Mouse (Mus musculus) embryonic facial prominence, embryonic 10.5 days (tissue): Measurements from ENCODE around the gene Eid2. TPM values are rescaled to one million over a fixed set of nuclear protein-coding genes. Genes with fewer than 3 reads are reported as not detected.
"Not testable (repeated sequence)": the region's sequence is repeated elsewhere in the genome, so short reads cannot be mapped to it uniquely, and the experiment has no call there.

Experiments used
- DNase-seq: peaks from one replicate; pipeline ENCODE4 v3.0.0-alpha.2; 2017; ENCODE audit warnings: low spot score
- H3K27ac ChIP-seq: fragments of 300-500 bp; sonication (generic); replicated peaks from 2 replicates; pipeline ENCODE4 v1.5.1; 2016; ENCODE audit warnings: mild to moderate bottlenecking
- H3K27me3 ChIP-seq: fragments of 300-500 bp; sonication (generic); replicated peaks from 2 replicates; pipeline ENCODE4 v1.6.1; 2016; ENCODE audit warnings: low read depth, mild to moderate bottlenecking; ENCODE audit not compliant: poor library complexity, severe bottlenecking
- H3K36me3 ChIP-seq: fragments of 300-500 bp; sonication (generic); replicated peaks from 2 replicates; pipeline ENCODE4 v1.6.1; 2016; ENCODE audit warnings: mild to moderate bottlenecking, moderate library complexity
- H3K4me1 ChIP-seq: fragments of 300-500 bp; sonication (generic); 2 replicates; pipeline ENCODE4 v1.6.1; 2016
- H3K4me3 ChIP-seq: fragments of 300-500 bp; sonication (generic); 2 replicates; pipeline ENCODE4 v1.5.1; 2016; ENCODE audit warnings: mild to moderate bottlenecking, moderate library complexity
- H3K9me3 ChIP-seq: fragments of 300-500 bp; sonication (generic); 2 replicates; pipeline ENCODE4 v1.6.1; 2016; ENCODE audit warnings: mild to moderate bottlenecking
- WGBS: fragments of 180-500 bp; shearing (Covaris S2); methylation state at CpG from one replicate; pipeline ENCODE4 v1.1.7; 2016; 5-methylcytosine and 5-hydroxymethylcytosine counted together
- polyA plus RNA-seq: library from polyadenylated mRNA; unstranded; fragments of >200 nt; fragmentation: Nextera tagmentation; extraction: Ambion mirVana; gene quantifications from 2 replicates; pipeline ENCODE4 v1.2.1, GENCODE M21; 2016

Eid2 gene
- polyA plus RNA-seq = 2.0 and 2.7 TPM in 2 replicates

DNA sequence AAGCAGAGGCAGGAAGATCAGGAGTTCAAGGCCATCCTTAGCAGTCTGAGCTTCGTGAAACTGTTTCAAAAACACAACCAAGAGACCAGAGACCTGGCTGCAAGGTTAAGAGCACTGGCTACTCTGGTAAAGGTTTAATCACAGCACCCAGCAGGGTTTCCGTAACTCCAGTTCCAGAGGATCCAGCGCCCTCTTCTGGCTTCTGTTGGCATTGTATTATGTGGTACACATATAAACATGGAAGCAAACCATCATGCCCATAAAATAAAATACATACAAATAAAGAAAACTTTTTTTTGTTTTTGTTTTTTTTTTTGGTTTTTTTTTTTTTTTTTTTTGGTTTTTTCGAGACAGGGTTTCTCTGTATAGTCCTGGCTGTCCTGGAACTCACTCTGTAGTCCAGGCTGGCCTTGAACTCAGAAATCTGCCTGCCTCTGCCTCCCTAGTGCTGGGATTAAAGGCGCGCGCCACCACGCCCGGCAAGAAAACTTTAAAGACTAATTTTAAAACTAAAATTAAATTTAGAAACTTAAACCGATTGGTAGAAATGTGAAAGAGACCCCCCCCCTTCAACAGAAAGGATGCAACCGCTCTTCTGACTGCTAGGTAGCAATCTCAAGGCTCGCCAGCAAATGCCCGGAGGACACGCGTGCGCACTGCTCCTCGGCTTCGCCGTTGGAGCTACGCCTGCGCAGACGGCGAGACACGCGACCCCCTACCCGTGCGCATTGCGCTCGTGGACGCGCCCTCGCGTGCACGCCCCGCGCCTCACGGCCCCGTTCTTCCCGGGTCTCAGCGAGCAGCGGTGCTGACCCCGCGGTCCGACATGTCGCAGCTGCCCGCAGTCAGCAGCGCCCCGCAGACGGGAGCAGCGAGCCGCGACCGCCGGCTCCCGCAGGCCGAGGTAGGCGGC lies at the start of gene Eid2:
Gene Eid2 (plus strand): TSS at position 753 of the 913 bp plus-strand sequence.
- Histone ChIP-seq H3K27ac (peak within 1 kb of the TSS; percentile 95), H3K36me3 (peaks cover 31% of the 10 kb centered on the region), H3K4me1 (peaks cover 8% of the 10 kb centered on the region), H3K27me3 (no peaks in the 10 kb centered on the region), H3K4me3 (peak within 1 kb of the TSS; percentile 86), H3K9me3 (peaks cover 6% of the 10 kb centered on the region; the same call in 1 of the 2 replicates)
- WGBS = 7% methylated on average over 57 of the region's 57 CpGs
- DNase-seq = peak; percentile 92

- H3K27me3 ChIP-seq, H3K4me3 ChIP-seq, DNase-seq, H3K4me1 ChIP-seq, H3K36me3 ChIP-seq, H3K27ac ChIP-seq: not testable (repeated sequence)
- H3K9me3 ChIP-seq = peaks cover 12% of the 10 kb centered on the region
- WGBS = 91% methylated on average over 20 of the region's 20 CpGs
Measured at GRCm38 (mm10) chr7:28218951-28219740, 48.5 kb upstream of the Eid2 start.

DNA sequence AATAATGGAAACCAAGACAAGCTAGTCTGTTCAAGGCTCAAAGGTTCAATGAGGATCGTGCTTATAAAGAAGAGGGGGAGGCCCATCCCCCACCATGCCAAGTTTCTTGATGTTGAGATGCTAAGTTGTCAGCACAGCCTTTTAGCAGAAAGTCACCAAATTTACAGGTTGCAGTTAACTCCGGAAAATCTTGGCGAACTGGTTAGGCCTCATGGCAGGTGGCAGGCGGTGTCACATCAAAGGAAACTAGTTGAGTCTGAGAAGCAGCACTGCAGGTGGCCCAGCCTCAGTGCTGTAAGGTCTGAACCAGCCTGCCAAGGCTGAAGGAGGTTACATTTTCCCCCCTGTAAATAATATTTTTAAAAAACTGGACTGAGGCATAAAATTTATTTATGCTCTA lies 40.8 kb upstream of the Eid2 start:
- DNase-seq, H3K27ac ChIP-seq, H3K4me3 ChIP-seq, H3K36me3 ChIP-seq, H3K4me1 ChIP-seq, H3K27me3 ChIP-seq: not testable (repeated sequence)
- 87% methylated on average over 4 of the region's 4 CpGs for WGBS
- peaks cover 15% of the 10 kb centered on the region for H3K9me3 ChIP-seq

DNA sequence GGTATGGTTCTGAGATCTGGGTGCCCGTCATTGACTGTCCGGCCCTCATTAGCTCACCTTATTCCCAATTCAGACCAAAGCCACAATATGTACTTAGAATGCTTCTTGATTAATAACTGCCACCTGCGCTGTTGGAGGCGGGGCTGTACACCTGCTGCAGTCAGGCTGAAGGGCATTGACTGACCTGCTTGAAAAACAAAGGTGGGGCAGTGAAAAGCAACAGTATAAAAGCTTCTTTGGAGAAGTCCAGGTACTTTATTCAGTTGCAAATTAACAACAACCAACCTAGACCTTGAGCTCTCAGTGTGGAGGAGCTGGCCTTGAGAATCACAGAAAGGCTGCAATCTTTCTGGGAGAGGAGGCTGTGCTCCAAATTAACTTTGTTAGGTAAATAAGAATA lies 40.3 kb upstream of the Eid2 start:
- DNase-seq, H3K36me3 ChIP-seq, H3K27ac ChIP-seq, H3K27me3 ChIP-seq, H3K4me1 ChIP-seq, H3K4me3 ChIP-seq: not testable (repeated sequence)
- WGBS = 89% methylated on average over 4 of the region's 4 CpGs
- peaks cover 15% of the 10 kb centered on the region for H3K9me3 ChIP-seq

GRCm38 (mm10) chr7:28243943-28244342 lies 23.7 kb upstream of the Eid2 start:
- not testable (repeated sequence) for H3K27ac ChIP-seq, H3K27me3 ChIP-seq, H3K4me1 ChIP-seq, H3K9me3 ChIP-seq, H3K4me3 ChIP-seq, DNase-seq, H3K36me3 ChIP-seq
- 79% methylated on average over 2 of the region's 2 CpGs for WGBS

DNA sequence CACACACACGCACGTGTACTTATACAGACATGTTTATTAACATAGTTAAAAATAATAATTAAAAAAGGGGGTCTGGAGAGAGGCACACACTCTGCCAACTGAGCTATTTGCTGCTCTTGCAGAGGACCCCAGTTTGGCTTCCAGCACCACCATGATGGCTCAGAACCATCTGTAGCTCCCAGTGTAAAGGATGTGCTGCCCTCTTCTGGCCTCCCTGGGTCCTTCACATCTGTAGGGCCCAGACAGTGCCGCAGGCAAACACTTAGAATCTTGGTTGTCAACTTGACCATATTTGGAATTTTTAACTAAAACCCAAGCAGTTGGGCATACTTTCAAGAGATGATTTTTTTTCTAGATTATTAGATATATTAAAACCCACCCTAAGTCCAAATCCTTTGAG lies 18.7 kb upstream of the Eid2 start:
- Histone ChIP-seq H3K36me3 (no peaks in the 10 kb centered on the region), H3K9me3 (0 out of 2 replicates have a peak, but pooled peaks cover 8% of the 10 kb centered on the region), H3K27me3 (no peaks in the 10 kb centered on the region), H3K27ac (no peak overlapping the region), H3K4me3 (no peak overlapping the region), H3K4me1 (no peaks in the 10 kb centered on the region)
- DNase-seq = no peak
- 89% methylated on average over 3 of the region's 3 CpGs for WGBS

DNA sequence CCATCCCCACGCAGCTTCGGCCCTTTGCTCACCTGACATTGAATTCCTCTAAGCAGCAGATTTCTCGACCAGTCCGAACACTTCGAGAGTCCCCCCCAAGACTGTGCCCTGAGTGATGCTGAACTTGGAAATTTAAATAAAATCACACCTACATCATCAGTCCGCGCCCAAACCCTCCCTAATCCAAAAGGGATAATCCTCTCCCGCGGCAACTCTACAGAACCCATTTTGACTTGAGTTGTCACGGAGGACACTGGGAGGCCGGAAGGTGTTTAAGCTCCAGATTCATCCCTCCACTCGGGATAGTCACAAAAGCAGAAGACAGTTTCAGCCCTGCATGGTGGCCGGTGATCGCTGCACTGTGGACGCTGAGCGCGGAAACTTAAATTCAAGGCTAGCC lies 15.7 kb upstream of the Eid2 start:
- no peaks in the 10 kb centered on the region for H3K4me1 ChIP-seq
- 92% methylated on average over 17 of the region's 17 CpGs for WGBS
- H3K27me3 ChIP-seq = no peaks in the 10 kb centered on the region
- H3K27ac ChIP-seq = no peak overlapping the region
- H3K4me3 ChIP-seq = no peak overlapping the region
- DNase-seq = no peak
- H3K9me3 ChIP-seq = peaks cover 8% of the 10 kb centered on the region; the same call in 1 of the 2 replicates
- H3K36me3 ChIP-seq = no peaks in the 10 kb centered on the region

- Histone ChIP-seq H3K36me3 (no peaks in the 10 kb centered on the region), H3K4me1 (no peaks in the 10 kb centered on the region), H3K27ac (no peak overlapping the region), H3K4me3 (no peak overlapping the region), H3K9me3 (peaks cover 5% of the 10 kb centered on the region; the same call in 1 of the 2 replicates), H3K27me3 (no peaks in the 10 kb centered on the region)
- DNase-seq = no peak
- 93% methylated on average over 6 of the region's 6 CpGs for WGBS
Measured at GRCm38 (mm10) chr7:28254591-28254990, 13.1 kb upstream of the Eid2 start.

- DNase-seq = no peak
- 82% methylated on average over 6 of the region's 6 CpGs for WGBS
Measured at GRCm38 (mm10) chr7:28255476-28255875, 12.2 kb upstream of the Eid2 start.

DNA sequence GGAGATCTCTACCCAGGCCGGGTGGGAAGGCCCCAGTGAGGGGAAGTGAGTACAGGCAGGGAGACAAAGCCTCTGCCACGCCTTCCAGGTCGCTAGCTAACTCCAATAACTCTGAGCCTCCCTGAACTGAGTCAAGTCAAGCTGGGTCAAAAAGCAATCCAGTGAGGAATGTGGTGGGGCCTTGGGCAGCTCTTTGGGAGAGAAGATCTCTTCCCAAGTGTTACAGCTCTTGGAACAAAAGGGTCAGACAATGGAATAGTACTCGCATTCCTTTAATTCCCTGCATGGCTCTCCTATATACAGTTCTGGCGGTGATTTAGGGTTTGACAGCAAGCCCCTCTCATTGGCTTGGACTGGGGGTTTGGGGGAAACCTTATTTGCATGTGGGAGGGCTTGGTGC lies 4.8 kb upstream of the Eid2 start:
- Histone ChIP-seq H3K27ac (no peak overlapping the region), H3K27me3 (no peaks in the 10 kb centered on the region), H3K36me3 (no peaks in the 10 kb centered on the region), H3K9me3 (no peaks in the 10 kb centered on the region), H3K4me3 (no peak overlapping the region), H3K4me1 (no peaks in the 10 kb centered on the region)
- 50% methylated on average over 5 of the region's 5 CpGs for WGBS
- DNase-seq = no peak

More at GRCm38 (mm10) chr7:28255476-28255875, 12.2 kb upstream of the Eid2 start:
- H3K9me3 ChIP-seq = peaks cover 5% of the 10 kb centered on the region; the same call in 1 of the 2 replicates
- no peak overlapping the region for H3K4me3 ChIP-seq
- no peaks in the 10 kb centered on the region for H3K27me3 ChIP-seq
- H3K36me3 ChIP-seq = no peaks in the 10 kb centered on the region
- no peaks in the 10 kb centered on the region for H3K4me1 ChIP-seq
- H3K27ac ChIP-seq = no peak overlapping the region

GRCm38 (mm10) chr7:28263786-28264185 lies 3.9 kb upstream of the Eid2 start:
- no peaks in the 10 kb centered on the region for H3K27me3 ChIP-seq
- H3K27ac ChIP-seq = no peak overlapping the region
- DNase-seq = peak; percentile 86
- no peaks in the 10 kb centered on the region for H3K36me3 ChIP-seq
- H3K4me3 ChIP-seq = no peak overlapping the region
- H3K4me1 ChIP-seq = peaks cover 6% of the 10 kb centered on the region
- H3K9me3 ChIP-seq = no peaks in the 10 kb centered on the region
- WGBS = 8% methylated on average over 15 of the region's 15 CpGs

- no peak overlapping the region for H3K27ac ChIP-seq
- H3K36me3 ChIP-seq = peaks cover 14% of the 10 kb centered on the region
- 92% methylated on average over 13 of the region's 13 CpGs for WGBS
- H3K4me3 ChIP-seq = no peak overlapping the region
- no peaks in the 10 kb centered on the region for H3K27me3 ChIP-seq
- no peak for DNase-seq
- H3K4me1 ChIP-seq = peaks cover 8% of the 10 kb centered on the region
- H3K9me3 ChIP-seq = peaks cover 2% of the 10 kb centered on the region; the same call in 1 of the 2 replicates
Measured at GRCm38 (mm10) chr7:28265391-28265790, 2.3 kb upstream of the Eid2 start.
